Mouse (Mus musculus) limb, embryonic 15.5 days (tissue): ENCODE results near the gene Abcf2. TPM values are rescaled to one million over a fixed set of nuclear protein-coding genes. Genes with fewer than 3 reads are reported as not detected.

Source experiments
- ATAC-seq: fragments of 200-750 bp; cut with Nextera tagmentation; 2 replicates; pipeline ENCODE4 v1.8.0; 2017; ENCODE audit warnings: low read depth, moderate TSS enrichment; ENCODE audit not compliant: insufficient number of reproducible peaks, low FRiP score, low TSS enrichment
- H3K27ac ChIP-seq: fragments of 300-500 bp; sonication (generic); 2 replicates; pipeline ENCODE4 v1.5.1; 2015; ENCODE audit warnings: moderate library complexity, mild to moderate bottlenecking, inconsistent platforms
- H3K27me3 ChIP-seq: fragments of 300-500 bp; sonication (generic); 2 replicates; pipeline ENCODE4 v1.6.1; 2015; ENCODE audit warnings: inconsistent platforms
- H3K36me3 ChIP-seq: fragments of 300-500 bp; sonication (generic); 2 replicates; pipeline ENCODE4 v1.6.1; 2015; ENCODE audit warnings: inconsistent platforms
- H3K4me1 ChIP-seq: fragments of 300-500 bp; sonication (generic); 2 replicates; pipeline ENCODE4 v1.6.1; 2015; ENCODE audit warnings: inconsistent platforms
- H3K4me2 ChIP-seq: fragments of 300-500 bp; sonication (generic); 2 replicates; pipeline ENCODE4 v1.6.1; 2015; ENCODE audit warnings: mild to moderate bottlenecking, inconsistent platforms
- H3K4me3 ChIP-seq: fragments of 300-500 bp; sonication (generic); 2 replicates; pipeline ENCODE4 v1.5.1; 2015; ENCODE audit warnings: mild to moderate bottlenecking, inconsistent platforms
- H3K9ac ChIP-seq: fragments of 300-500 bp; sonication (generic); 2 replicates; pipeline ENCODE4 v1.6.1; 2015; ENCODE audit warnings: inconsistent platforms
- H3K9me3 ChIP-seq: fragments of 300-500 bp; sonication (generic); 2 replicates; pipeline ENCODE4 v1.6.1; 2016; ENCODE audit warnings: inconsistent platforms
- WGBS: fragments of 180-500 bp; shearing (Covaris S2); methylation state at CpG from one replicate; pipeline ENCODE4 v1.1.7; 2015; 5-methylcytosine and 5-hydroxymethylcytosine counted together
- polyA plus RNA-seq: library from polyadenylated mRNA; unstranded; fragments of >200 nt; fragmentation: Nextera tagmentation; extraction: Ambion mirVana; gene quantifications from 2 replicates; pipeline ENCODE4 v1.2.1, GENCODE M21; 2015

Gene Abcf2
- 97.2 and 98.2 TPM in 2 replicates for polyA plus RNA-seq

DNA sequence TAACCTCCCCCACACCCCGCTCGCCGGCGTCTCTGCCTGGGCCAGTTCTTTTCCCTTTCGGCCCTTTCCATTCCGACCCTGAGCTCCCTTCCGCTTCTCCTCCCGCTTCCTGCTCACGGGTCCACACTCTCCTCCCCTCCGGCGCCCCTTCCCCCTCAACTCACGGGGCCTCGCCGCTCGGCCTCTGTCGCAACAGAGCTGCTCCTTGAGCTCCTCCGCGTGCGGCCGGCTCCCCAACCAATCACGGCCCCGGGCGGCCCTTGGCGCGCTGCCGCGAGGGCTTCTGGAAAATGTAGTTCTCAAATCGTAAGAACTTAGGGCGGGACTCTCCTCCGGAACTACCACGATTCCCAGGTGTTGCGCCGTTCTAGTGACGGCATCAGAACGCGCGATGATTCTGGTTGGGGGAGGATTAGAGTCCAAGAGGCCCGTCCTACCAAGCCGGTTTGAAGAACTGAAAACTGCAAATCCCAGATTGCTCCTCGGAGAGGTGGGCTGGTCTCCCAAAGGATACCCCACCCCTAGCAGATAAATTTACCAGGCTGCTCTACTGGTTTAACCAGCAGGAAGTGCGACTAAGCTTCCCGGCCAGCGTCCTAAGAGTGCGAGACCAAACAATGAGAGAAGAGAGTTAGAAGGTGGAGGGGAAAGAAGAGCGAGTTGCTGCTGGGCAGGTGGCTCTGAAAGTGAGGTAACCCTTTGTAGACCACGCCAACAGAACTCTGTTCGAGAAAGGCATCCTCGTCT is at the start of gene Abcf2:
Gene Abcf2, minus strand, starts transcription at position 285 of the 747 bp plus-strand sequence.
- Histone ChIP-seq H3K4me3 (peak within 1 kb of the TSS; percentile 79), H3K27me3 (no peaks in the 10 kb centered on the region), H3K4me1 (peaks cover 15% of the 10 kb centered on the region), H3K9me3 (no peaks in the 10 kb centered on the region), H3K4me2 (peak within 1 kb of the TSS; percentile 81), H3K36me3 (peaks cover 30% of the 10 kb centered on the region), H3K27ac (peak within 1 kb of the TSS; percentile 87), H3K9ac (peak within 1 kb of the TSS; percentile 78)
- ATAC-seq: peak; percentile 96
- WGBS: under 1% methylated on average over 48 of the region's 48 CpGs

DNA sequence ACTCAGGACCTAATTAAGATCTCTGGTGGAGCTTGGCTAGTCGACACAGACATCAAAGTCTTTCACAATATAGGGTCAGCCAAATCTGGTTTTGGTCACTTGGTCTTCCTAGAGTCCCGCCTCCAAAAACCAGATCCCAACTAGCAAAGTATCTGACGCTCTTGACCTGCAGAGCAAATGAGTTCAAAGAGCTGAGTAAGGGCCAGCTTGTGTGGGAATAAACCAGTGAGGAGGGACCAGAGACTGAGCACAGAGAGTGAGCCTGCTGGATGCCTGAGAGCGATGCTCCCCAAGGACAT is 47.5 kb upstream of the Abcf2 start:
- Histone ChIP-seq H3K9me3 (no peaks in the 10 kb centered on the region), H3K4me1 (peaks cover 31% of the 10 kb centered on the region), H3K4me2 (peak overlapping the region; percentile 90; the same call in 1 of the 2 replicates), H3K9ac (no peak overlapping the region), H3K27me3 (peaks cover 17% of the 10 kb centered on the region; the same call in 1 of the 2 replicates), H3K27ac (no peak overlapping the region), H3K4me3 (no peak overlapping the region), H3K36me3 (no peaks in the 10 kb centered on the region)
- WGBS: 23% methylated on average over 4 of the region's 4 CpGs
- no peak for ATAC-seq

DNA sequence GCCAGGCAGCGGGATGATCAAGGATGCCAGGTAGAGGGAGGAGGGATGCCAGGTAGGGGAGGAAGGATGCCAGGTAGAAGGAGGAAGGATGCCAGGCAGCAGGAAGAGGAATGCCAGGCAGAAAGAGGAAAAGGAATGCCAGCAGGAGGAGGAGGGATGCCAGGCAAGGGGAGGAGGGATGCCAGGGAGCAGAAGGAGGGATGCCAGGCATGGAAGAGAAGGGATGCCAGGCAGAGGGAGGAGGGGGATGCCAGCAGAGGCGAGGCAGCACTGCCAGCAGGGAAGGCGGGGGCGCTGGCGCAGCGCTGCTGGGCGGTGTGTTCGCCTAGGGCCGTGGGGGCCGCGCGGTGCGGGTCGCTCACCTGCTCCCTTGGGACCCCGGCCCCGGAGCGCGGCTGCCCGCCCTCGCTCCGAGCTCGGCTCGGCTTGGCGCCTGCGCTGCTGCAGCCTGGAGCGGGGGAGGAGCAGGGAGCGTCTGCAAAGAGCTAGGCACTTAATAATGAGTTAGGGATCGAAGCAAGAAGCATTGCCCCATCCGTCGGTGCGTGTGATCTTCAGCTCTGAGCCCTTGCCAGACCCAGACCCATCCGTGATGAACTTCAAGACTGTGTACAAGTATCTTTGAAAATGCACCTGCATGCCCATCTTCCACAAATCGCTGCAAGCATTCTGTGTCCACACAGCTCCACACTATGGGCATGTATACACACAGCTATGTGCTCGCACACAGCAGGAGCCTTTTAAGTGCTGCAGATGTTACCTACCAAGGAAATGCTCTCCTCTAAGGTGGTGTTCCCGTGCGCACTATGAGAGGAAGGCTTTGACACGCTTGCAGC is 46.9 kb upstream of the Abcf2 start, which contains the start of gene Smarcd3:
Gene Smarcd3, minus strand, starts transcription at position 426 of the 836 bp plus-strand sequence.
- H3K4me2 ChIP-seq: peak within 1 kb of the TSS; percentile 90
- H3K36me3 ChIP-seq: no peaks in the 10 kb centered on the region
- ATAC-seq: no peak
- WGBS: 3% methylated on average over 29 of the region's 37 CpGs
- H3K4me1 ChIP-seq: peaks cover 32% of the 10 kb centered on the region
- peaks cover 17% of the 10 kb centered on the region; the same call in 1 of the 2 replicates for H3K27me3 ChIP-seq
- 0 out of 2 replicates have a peak within 1 kb of the TSS, but pooled peaks have one; percentile 20 for H3K9ac ChIP-seq
- H3K9me3 ChIP-seq: no peaks in the 10 kb centered on the region
- H3K27ac ChIP-seq: no peak within 1 kb of the TSS
- peak within 1 kb of the TSS; percentile 52 for H3K4me3 ChIP-seq

DNA sequence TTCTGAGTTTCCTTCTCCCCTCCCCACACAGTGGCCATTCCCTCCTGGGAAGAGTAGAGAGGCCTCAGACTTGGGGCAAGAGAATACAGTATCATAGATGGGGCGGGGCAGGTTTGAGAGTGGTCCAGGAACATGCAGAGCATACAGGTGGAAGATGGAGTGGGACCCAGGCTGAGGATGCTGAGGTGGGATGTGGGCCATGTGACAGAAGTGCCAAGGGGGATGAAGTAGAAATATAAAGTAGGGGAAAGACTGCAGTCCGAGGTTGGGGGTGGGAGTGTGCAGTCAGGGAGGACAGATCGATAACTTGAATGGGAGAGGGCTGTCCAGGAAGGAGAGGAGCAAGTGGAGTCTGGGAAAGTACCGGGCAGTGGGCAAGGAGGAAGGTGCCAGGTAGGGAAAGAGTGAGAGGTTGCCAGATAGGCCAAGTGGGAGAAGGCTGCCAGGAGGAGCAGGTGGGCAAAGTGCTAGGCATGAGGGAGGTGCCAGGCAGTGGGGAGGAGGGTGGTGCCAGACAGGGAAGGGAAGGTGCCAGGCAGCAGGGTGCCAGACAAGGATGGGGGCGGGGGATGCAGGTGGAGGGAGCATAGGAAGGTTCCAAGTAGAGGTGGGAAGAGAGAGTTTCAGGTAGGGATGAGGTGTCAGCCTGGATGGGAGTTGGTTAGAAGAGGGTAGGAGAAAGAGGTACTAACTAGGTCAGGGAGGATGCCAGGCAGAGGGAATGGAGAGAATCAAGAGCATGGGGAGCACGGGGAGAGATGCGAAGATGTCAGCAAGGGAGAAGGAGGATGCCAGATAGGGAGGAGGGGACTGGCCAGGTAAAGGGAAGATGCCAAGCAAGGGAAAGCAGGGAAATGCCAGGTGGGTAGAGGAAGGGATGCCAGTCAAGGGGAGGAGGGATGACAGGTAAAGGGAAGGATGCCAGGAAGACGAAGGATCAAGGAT is 46.0 kb upstream of the Abcf2 start:
- Histone ChIP-seq H3K9ac (0 out of 2 replicates have a peak overlapping the region, but pooled peaks have one; percentile 20), H3K27ac (no peak overlapping the region), H3K36me3 (no peaks in the 10 kb centered on the region), H3K4me2 (peak overlapping the region; percentile 90), H3K9me3 (no peaks in the 10 kb centered on the region), H3K27me3 (peaks cover 17% of the 10 kb centered on the region; the same call in 1 of the 2 replicates), H3K4me3 (peak overlapping the region; percentile 52; the same call in 1 of the 2 replicates), H3K4me1 (peaks cover 32% of the 10 kb centered on the region)
- no peak for ATAC-seq
- WGBS: 46% methylated on average over 8 of the region's 8 CpGs

GRCm38 (mm10) chr5:24622386-24623040 is 45.2 kb upstream of the Abcf2 start:
- no peak overlapping the region for H3K9ac ChIP-seq
- H3K27me3 ChIP-seq: peaks cover 17% of the 10 kb centered on the region; the same call in 1 of the 2 replicates
- no peaks in the 10 kb centered on the region for H3K36me3 ChIP-seq
- WGBS: 66% methylated on average over 7 of the region's 7 CpGs
- H3K9me3 ChIP-seq: no peaks in the 10 kb centered on the region
- H3K27ac ChIP-seq: no peak overlapping the region
- peaks cover 32% of the 10 kb centered on the region for H3K4me1 ChIP-seq
- no peak overlapping the region for H3K4me2 ChIP-seq
- ATAC-seq: no peak
- H3K4me3 ChIP-seq: no peak overlapping the region

GRCm38 (mm10) chr5:24620626-24621025 is 43.4 kb upstream of the Abcf2 start:
- no peak overlapping the region for H3K4me3 ChIP-seq
- no peak overlapping the region for H3K9ac ChIP-seq
- WGBS: 65% methylated on average over 8 of the region's 8 CpGs
- no peak for ATAC-seq
- H3K27ac ChIP-seq: peak overlapping the region; percentile 77
- H3K9me3 ChIP-seq: no peaks in the 10 kb centered on the region
- no peaks in the 10 kb centered on the region for H3K36me3 ChIP-seq
- H3K4me2 ChIP-seq: no peak overlapping the region
- peaks cover 12% of the 10 kb centered on the region; the same call in 1 of the 2 replicates for H3K27me3 ChIP-seq
- H3K4me1 ChIP-seq: peaks cover 32% of the 10 kb centered on the region

GRCm38 (mm10) chr5:24620116-24620515 is 42.8 kb upstream of the Abcf2 start:
- ATAC-seq: no peak
- Histone ChIP-seq H3K36me3 (no peaks in the 10 kb centered on the region), H3K27ac (peak overlapping the region; percentile 77), H3K4me1 (peaks cover 32% of the 10 kb centered on the region), H3K4me2 (no peak overlapping the region), H3K9ac (no peak overlapping the region), H3K27me3 (0 out of 2 replicates have a peak, but pooled peaks cover 11% of the 10 kb centered on the region), H3K4me3 (no peak overlapping the region), H3K9me3 (no peaks in the 10 kb centered on the region)
- WGBS: 21% methylated on average over 8 of the region's 8 CpGs

DNA sequence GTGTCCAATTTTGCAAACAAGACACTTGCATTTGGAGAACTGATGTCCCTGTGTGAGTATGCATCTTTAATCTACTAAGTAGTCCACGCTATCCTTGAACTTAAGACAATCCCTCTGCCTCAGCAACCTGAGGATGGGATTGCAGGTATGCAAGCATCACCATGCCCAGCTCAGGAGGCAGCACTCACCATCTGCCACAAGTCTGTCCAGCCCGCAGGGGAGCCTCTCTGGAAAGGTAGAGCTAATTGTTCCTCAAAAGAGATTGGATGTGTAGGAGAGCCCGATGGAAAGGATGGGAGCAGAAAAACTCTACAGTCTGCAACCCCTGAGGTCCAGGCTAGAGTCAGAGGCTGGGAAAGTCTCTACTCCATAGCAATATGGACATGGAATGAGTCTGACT is 41.7 kb upstream of the Abcf2 start:
- WGBS: 75% methylated on average over 3 of the region's 3 CpGs
- no peak overlapping the region for H3K4me2 ChIP-seq
- no peak overlapping the region for H3K27ac ChIP-seq
- no peaks in the 10 kb centered on the region for H3K36me3 ChIP-seq
- H3K9me3 ChIP-seq: no peaks in the 10 kb centered on the region
- peaks cover 25% of the 10 kb centered on the region for H3K4me1 ChIP-seq
- ATAC-seq: no peak
- 0 out of 2 replicates have a peak, but pooled peaks cover 8% of the 10 kb centered on the region for H3K27me3 ChIP-seq
- no peak overlapping the region for H3K9ac ChIP-seq
- H3K4me3 ChIP-seq: no peak overlapping the region

- Histone ChIP-seq H3K4me1 (peaks cover 18% of the 10 kb centered on the region), H3K4me3 (no peak overlapping the region), H3K9me3 (no peaks in the 10 kb centered on the region), H3K4me2 (no peak overlapping the region), H3K27me3 (no peaks in the 10 kb centered on the region), H3K36me3 (no peaks in the 10 kb centered on the region), H3K27ac (no peak overlapping the region), H3K9ac (no peak overlapping the region)
- WGBS: 68% methylated on average over 6 of the region's 6 CpGs
- no peak for ATAC-seq
Measured at GRCm38 (mm10) chr5:24615097-24615496, 37.8 kb upstream of the Abcf2 start.

DNA sequence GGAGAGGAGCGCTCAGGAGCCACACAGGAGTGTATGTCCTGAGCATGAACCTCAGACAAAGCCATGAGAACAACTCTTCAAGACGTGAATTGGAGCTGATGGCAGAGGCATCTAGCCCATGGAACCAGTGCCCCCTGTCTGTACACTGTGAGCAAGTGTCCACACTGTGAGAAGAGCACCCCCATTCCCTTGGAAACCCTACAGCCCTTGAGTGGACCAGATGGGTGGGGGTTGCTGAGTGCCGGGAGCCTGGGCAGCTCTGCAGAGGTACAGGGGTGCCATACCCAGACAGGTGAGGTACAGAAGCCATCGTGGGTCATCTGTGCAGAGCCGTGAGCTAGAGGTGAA is 35.0 kb upstream of the Abcf2 start:
- Histone ChIP-seq H3K4me1 (peaks cover 14% of the 10 kb centered on the region), H3K9me3 (no peaks in the 10 kb centered on the region), H3K4me3 (no peak overlapping the region), H3K9ac (no peak overlapping the region), H3K36me3 (no peaks in the 10 kb centered on the region), H3K27ac (no peak overlapping the region), H3K4me2 (no peak overlapping the region), H3K27me3 (no peaks in the 10 kb centered on the region)
- ATAC-seq: 0 out of 2 replicates have a peak, but pooled peaks have one; percentile 11
- 66% methylated on average over 5 of the region's 5 CpGs for WGBS
